Mouse (Mus musculus): ENCODE measurements around the gene Rad23b. TPM values are rescaled to one million over a fixed set of nuclear protein-coding genes. Genes with fewer than 3 reads are reported as not detected.

Gene Rad23b
- total RNA-seq, 2 experiments from 2014 or later: 107 to 172 TPM

DNA sequence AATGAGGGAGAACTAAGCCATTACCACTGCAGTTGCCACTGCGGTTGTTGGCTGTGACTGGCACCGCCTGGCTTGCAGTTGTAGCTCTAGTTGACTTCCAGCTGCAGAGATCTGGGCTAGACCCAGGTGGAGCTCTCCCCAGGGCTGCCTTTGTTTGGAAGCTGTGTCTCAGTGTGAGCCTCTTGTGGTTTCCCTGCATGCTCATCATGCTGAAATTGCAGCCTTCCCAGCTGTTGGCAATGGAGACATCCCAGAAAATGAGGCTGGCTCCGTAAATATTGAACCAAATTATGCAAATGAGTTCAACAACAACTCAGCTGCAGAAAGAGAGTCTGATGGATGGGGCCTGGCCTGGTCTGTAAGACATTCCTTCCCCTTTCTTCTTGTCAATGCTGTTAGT, 66.0 kb downstream of the Rad23b start:
- ATAC-seq (replicated peaks; ENCODE audit: low FRiP score, low TSS enrichment, poor library complexity, severe bottlenecking): no peak

DNA sequence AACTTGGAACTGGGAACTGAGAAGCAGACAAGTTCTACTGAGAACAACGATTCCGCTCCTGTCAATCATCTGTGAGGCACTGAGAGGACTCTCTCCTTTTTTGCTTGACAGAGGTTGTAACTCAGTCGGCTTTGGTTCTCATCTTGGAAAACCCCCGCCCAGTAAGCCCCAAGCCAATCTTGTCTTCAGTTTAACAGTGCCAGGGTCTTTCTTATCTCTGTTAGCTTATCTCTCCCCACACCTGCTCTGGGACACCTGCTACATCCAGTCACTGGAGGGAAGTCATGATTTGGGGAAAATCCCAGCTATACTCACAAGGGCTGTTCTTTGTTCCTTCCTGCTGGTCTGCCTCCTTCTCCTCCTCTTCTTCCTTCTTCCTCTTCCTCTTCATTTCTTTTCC, 76.4 kb downstream of the Rad23b start:
- no peak for ATAC-seq (replicated peaks; ENCODE audit: low FRiP score, low TSS enrichment, poor library complexity, severe bottlenecking)

Other genes starting within 250 kb of the Rad23b start
- gene Klf4, start 182.4 kb downstream of the Rad23b start, total RNA-seq (2014; fragmentation: Nextera tagmentation): 0.26 TPM in 1 of 2 replicates, not detected in the other
- gene Klf4, start 182.4 kb downstream of the Rad23b start, total RNA-seq (2017): 1.4 and 4.5 TPM in 2 replicates

Measured in megakaryocyte-erythroid progenitor cell, adult 5-6 weeks (primary cell).